Mouse (Mus musculus) liver, embryonic 15.5 days (tissue): ENCODE results near the gene Med29. TPM values are rescaled to one million over a fixed set of nuclear protein-coding genes. Genes with fewer than 3 reads are reported as not detected.

Source experiments
- ATAC-seq: fragments of 200-750 bp; cut with Nextera tagmentation; 2 replicates; pipeline ENCODE4 v1.8.0; 2017; ENCODE audit warnings: moderate number of reproducible peaks, mild to moderate bottlenecking, moderate library complexity; ENCODE audit not compliant: insufficient read depth
- H3K27ac ChIP-seq: fragments of 300-500 bp; sonication (generic); replicated peaks from 2 replicates; pipeline ENCODE4 v1.5.1; 2015; ENCODE audit warnings: mild to moderate bottlenecking, inconsistent platforms
- H3K27me3 ChIP-seq: fragments of 300-500 bp; sonication (generic); 2 replicates; pipeline ENCODE4 v1.6.1; 2015; ENCODE audit warnings: mild to moderate bottlenecking, inconsistent platforms
- H3K36me3 ChIP-seq: fragments of 300-500 bp; sonication (generic); replicated peaks from 2 replicates; pipeline ENCODE4 v1.6.1; 2015; ENCODE audit warnings: moderate library complexity, mild to moderate bottlenecking, inconsistent platforms
- H3K4me1 ChIP-seq: fragments of 300-500 bp; sonication (generic); replicated peaks from 2 replicates; pipeline ENCODE4 v1.6.1; 2015; ENCODE audit warnings: inconsistent platforms
- H3K4me2 ChIP-seq: fragments of 300-500 bp; sonication (generic); 2 replicates; pipeline ENCODE4 v1.6.1; 2015; ENCODE audit warnings: moderate library complexity, mild to moderate bottlenecking, inconsistent platforms
- H3K4me3 ChIP-seq: fragments of 300-500 bp; sonication (generic); replicated peaks from 2 replicates; pipeline ENCODE4 v1.5.1; 2015; ENCODE audit warnings: mild to moderate bottlenecking, inconsistent platforms
- H3K9ac ChIP-seq: fragments of 300-500 bp; sonication (generic); 2 replicates; pipeline ENCODE4 v1.6.1; 2015; ENCODE audit warnings: moderate library complexity, mild to moderate bottlenecking, inconsistent platforms
- H3K9me3 ChIP-seq: fragments of 300-500 bp; sonication (generic); replicated peaks from 2 replicates; pipeline ENCODE4 v1.6.1; 2016; ENCODE audit warnings: inconsistent platforms
- WGBS: fragments of 180-500 bp; shearing (Covaris S2); methylation state at CpG from one replicate; pipeline ENCODE4 v1.1.7; 2015; ENCODE audit warnings: mixed read lengths; ENCODE audit not compliant: insufficient replicate concordance; 5-methylcytosine and 5-hydroxymethylcytosine counted together
- polyA plus RNA-seq: library from polyadenylated mRNA; unstranded; fragments of >200 nt; fragmentation: Nextera tagmentation; extraction: Ambion mirVana; gene quantifications from 2 replicates; pipeline ENCODE4 v1.2.1, GENCODE M21; 2015

Med29 gene
- polyA plus RNA-seq, 1 experiment from 2014 or later: 23.9 TPM

DNA sequence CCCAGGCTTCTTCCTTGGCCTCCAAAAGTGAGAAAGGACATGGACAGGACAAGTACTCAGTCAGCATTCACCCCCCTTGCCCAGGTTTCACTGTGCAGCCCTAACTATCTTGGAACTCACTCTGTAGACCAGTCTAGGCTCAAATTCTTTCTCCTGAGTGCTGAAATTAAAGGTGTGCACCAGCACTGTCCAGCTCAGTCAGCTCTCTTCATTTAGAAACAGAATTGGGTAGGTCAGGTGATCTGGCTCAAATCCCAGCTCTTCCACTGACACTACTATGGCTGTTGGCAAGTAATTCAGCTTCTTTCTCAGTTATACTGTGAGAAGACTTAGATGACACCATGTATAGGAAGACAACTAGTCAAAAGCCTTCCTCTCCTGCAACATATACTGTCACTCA, 35.2 kb upstream of the Med29 start:
- Histone ChIP-seq H3K4me1 (peaks cover 38% of the 10 kb centered on the region), H3K9me3 (no peaks in the 10 kb centered on the region), H3K27me3 (no peaks in the 10 kb centered on the region), H3K4me3 (no peak overlapping the region), H3K9ac (no peak overlapping the region), H3K36me3 (peaks cover 38% of the 10 kb centered on the region), H3K4me2 (no peak overlapping the region), H3K27ac (no peak overlapping the region)
- no peak for ATAC-seq

- Histone ChIP-seq H3K27ac (no peak overlapping the region), H3K4me3 (no peak overlapping the region), H3K27me3 (no peaks in the 10 kb centered on the region), H3K36me3 (peaks cover 72% of the 10 kb centered on the region), H3K4me2 (no peak overlapping the region), H3K4me1 (no peaks in the 10 kb centered on the region; the same call in 1 of the 2 replicates), H3K9me3 (no peaks in the 10 kb centered on the region), H3K9ac (no peak overlapping the region)
- 81% methylated on average over 1 of the region's 1 CpGs for WGBS
- ATAC-seq: no peak
Measured at GRCm38 (mm10) chr7:28423018-28423417, 30.5 kb upstream of the Med29 start.

DNA sequence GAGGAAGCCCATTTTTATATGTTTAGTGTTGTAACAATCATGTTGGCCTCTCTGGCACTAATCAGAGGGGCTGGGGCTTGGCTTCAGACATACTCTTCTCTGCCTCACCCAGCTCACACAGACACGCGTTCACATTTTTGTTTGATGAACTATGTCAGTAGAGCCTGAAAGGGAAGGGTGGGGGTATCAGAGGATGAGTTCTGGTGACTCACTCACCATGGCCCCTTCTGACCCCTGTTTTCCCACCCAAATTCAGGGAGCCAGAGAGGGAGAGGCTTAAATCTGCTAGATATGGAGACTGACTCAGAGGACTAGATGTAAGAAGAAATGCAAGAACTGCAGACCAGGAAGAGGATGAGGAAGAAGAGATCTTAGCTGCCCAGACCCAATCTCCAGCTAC, 26.9 kb upstream of the Med29 start:
- H3K27ac ChIP-seq: no peak overlapping the region
- H3K4me1 ChIP-seq: no peaks in the 10 kb centered on the region; the same call in 1 of the 2 replicates
- no peaks in the 10 kb centered on the region for H3K27me3 ChIP-seq
- H3K9ac ChIP-seq: no peak overlapping the region
- H3K36me3 ChIP-seq: peaks cover 96% of the 10 kb centered on the region
- H3K4me2 ChIP-seq: no peak overlapping the region
- 96% methylated on average over 2 of the region's 2 CpGs for WGBS
- no peaks in the 10 kb centered on the region for H3K9me3 ChIP-seq
- no peak for ATAC-seq
- no peak overlapping the region for H3K4me3 ChIP-seq

- WGBS: 83% methylated on average over 8 of the region's 8 CpGs
- Histone ChIP-seq H3K4me2 (no peak overlapping the region), H3K9me3 (no peaks in the 10 kb centered on the region), H3K36me3 (peaks cover 99% of the 10 kb centered on the region), H3K9ac (no peak overlapping the region), H3K27ac (no peak overlapping the region), H3K4me3 (no peak overlapping the region), H3K27me3 (no peaks in the 10 kb centered on the region), H3K4me1 (no peaks in the 10 kb centered on the region)
- no peak for ATAC-seq
Measured at GRCm38 (mm10) chr7:28418096-28418670, 25.7 kb upstream of the Med29 start.

- H3K4me1 ChIP-seq: no peaks in the 10 kb centered on the region
- no peaks in the 10 kb centered on the region for H3K27me3 ChIP-seq
- H3K9ac ChIP-seq: no peak overlapping the region
- H3K4me2 ChIP-seq: no peak overlapping the region
- H3K9me3 ChIP-seq: no peaks in the 10 kb centered on the region
- no peak overlapping the region for H3K27ac ChIP-seq
- ATAC-seq: no peak
- no peak overlapping the region for H3K4me3 ChIP-seq
- H3K36me3 ChIP-seq: peaks cover 99% of the 10 kb centered on the region
Measured at GRCm38 (mm10) chr7:28417368-28417767, 24.9 kb upstream of the Med29 start.

GRCm38 (mm10) chr7:28412826-28413225, 20.3 kb upstream of the Med29 start:
- no peaks in the 10 kb centered on the region for H3K27me3 ChIP-seq
- H3K36me3 ChIP-seq: peaks cover 94% of the 10 kb centered on the region
- H3K4me2 ChIP-seq: no peak overlapping the region
- H3K27ac ChIP-seq: no peak overlapping the region
- H3K9ac ChIP-seq: no peak overlapping the region
- H3K4me3 ChIP-seq: no peak overlapping the region
- H3K9me3 ChIP-seq: no peaks in the 10 kb centered on the region
- H3K4me1 ChIP-seq: 0 out of 2 replicates have a peak, but pooled peaks cover 3% of the 10 kb centered on the region
- 51% methylated on average over 4 of the region's 4 CpGs for WGBS
- no peak for ATAC-seq

GRCm38 (mm10) chr7:28410841-28411475, 18.4 kb upstream of the Med29 start:
- 0 out of 2 replicates have a peak, but pooled peaks cover 3% of the 10 kb centered on the region for H3K4me1 ChIP-seq
- no peaks in the 10 kb centered on the region for H3K9me3 ChIP-seq
- no peak overlapping the region for H3K4me2 ChIP-seq
- H3K27me3 ChIP-seq: no peaks in the 10 kb centered on the region
- H3K4me3 ChIP-seq: no peak overlapping the region
- peaks cover 94% of the 10 kb centered on the region for H3K36me3 ChIP-seq
- ATAC-seq: no peak
- no peak overlapping the region for H3K27ac ChIP-seq
- H3K9ac ChIP-seq: no peak overlapping the region
- 85% methylated on average over 3 of the region's 3 CpGs for WGBS

DNA sequence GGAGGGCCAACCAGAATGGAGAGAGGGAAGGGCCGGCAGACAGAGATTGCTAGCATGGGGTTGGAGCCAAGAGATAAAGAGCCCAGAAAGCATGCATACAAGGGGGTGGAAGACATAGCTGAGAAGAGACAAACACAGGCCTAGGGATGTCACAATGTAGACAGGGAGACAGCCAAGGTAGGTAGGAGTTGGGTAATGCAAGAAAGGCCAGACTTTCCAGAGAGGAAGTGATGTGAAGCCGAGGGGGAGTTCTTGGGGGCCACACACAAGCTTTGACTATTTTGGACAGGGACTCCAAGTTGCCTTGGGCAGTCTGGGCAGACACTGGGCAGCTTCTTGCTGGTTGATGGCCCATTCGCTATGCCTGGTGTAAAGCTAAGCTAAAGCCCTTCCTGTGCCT, 9.4 kb upstream of the Med29 start:
- Histone ChIP-seq H3K9me3 (no peaks in the 10 kb centered on the region), H3K4me1 (peaks cover 9% of the 10 kb centered on the region; the same call in 1 of the 2 replicates), H3K27ac (no peak overlapping the region), H3K4me2 (no peak overlapping the region), H3K9ac (no peak overlapping the region), H3K36me3 (peaks cover 93% of the 10 kb centered on the region), H3K4me3 (no peak overlapping the region), H3K27me3 (no peaks in the 10 kb centered on the region)
- WGBS: 64% methylated on average over 3 of the region's 3 CpGs
- no peak for ATAC-seq

DNA sequence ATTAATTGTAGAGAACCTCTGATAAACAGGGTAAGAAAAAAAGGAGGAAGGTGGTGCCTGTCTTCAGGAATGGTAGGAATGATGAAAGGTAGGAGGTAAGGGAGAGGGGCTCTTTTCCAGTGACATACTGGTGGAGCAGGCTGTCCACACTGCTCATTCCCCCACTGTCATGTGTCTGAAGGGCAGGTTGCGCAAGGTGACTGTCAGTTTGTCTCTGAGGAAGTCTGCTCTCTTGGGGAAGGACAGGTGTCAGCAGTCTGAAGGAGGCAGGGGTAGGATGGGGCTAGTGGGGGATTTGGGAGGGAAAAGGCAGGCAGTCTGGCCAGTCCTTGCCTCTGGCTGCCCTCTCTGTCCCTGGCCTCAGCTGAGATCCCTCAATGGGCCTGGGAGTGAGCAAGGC, 8.5 kb upstream of the Med29 start:
- 0 out of 2 replicates have a peak, but pooled peaks have one; percentile 14 for ATAC-seq
- Histone ChIP-seq H3K27ac (no peak overlapping the region), H3K4me1 (peaks cover 9% of the 10 kb centered on the region; the same call in 1 of the 2 replicates), H3K4me3 (no peak overlapping the region), H3K9me3 (no peaks in the 10 kb centered on the region), H3K36me3 (peaks cover 93% of the 10 kb centered on the region), H3K4me2 (no peak overlapping the region), H3K9ac (no peak overlapping the region), H3K27me3 (no peaks in the 10 kb centered on the region)
- WGBS: 84% methylated on average over 1 of the region's 1 CpGs

DNA sequence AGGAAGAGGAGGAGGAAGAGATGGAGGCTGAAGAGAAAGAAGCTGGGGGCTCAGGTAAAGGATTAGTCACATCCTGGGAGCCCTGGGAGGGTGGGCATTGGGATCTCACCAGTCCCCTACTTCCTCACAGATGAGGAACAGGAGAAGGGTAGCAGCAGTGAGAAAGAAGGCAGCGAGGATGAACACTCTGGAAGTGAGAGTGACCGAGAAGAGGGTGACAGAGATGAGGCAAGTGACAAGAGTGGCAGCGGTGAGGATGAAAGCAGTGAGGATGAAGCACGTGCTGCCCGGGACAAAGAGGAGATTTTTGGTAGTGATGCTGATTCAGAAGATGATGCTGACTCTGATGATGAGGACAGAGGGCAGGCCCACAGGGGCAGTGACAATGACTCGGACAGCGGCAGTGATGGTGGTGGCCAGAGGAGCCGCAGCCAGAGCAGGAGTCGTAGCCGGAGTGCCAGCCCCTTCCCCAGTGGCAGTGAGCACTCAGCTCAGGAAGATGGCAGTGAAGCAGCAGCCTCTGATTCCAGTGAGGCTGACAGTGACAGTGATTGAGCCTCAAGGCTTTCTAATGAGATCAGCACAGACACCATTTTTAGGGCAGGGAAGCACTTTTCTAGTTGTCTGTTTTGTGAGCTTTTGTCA, 6.3 kb upstream of the Med29 start:
- H3K4me3 ChIP-seq: no peak overlapping the region
- H3K9ac ChIP-seq: no peak overlapping the region
- 82% methylated on average over 10 of the region's 10 CpGs for WGBS
- peaks cover 16% of the 10 kb centered on the region for H3K4me1 ChIP-seq
- H3K27ac ChIP-seq: no peak overlapping the region
- no peaks in the 10 kb centered on the region for H3K27me3 ChIP-seq
- ATAC-seq: no peak
- no peaks in the 10 kb centered on the region for H3K9me3 ChIP-seq
- H3K36me3 ChIP-seq: peaks cover 84% of the 10 kb centered on the region
- no peak overlapping the region for H3K4me2 ChIP-seq

GRCm38 (mm10) chr7:28398000-28398399, 5.5 kb upstream of the Med29 start:
- H3K36me3 ChIP-seq: peaks cover 75% of the 10 kb centered on the region
- 50% methylated on average over 3 of the region's 3 CpGs for WGBS
- no peak overlapping the region for H3K9ac ChIP-seq

More at GRCm38 (mm10) chr7:28398000-28398399, 5.5 kb upstream of the Med29 start:
- no peak overlapping the region for H3K27ac ChIP-seq
- no peak for ATAC-seq
- no peak overlapping the region for H3K4me2 ChIP-seq
- no peaks in the 10 kb centered on the region for H3K9me3 ChIP-seq
- no peaks in the 10 kb centered on the region for H3K27me3 ChIP-seq
- peaks cover 24% of the 10 kb centered on the region for H3K4me1 ChIP-seq
- no peak overlapping the region for H3K4me3 ChIP-seq
